Mouse (Mus musculus) mouse trophoblast stem cell (cell line): ENCODE measurements around the gene B4gat1.
"Not testable (repeated sequence)": the region's sequence is repeated elsewhere in the genome, so short reads cannot be mapped to it uniquely, and the experiment has no call there.

Experiments used
- in situ Hi-C, 2 experiments: fragments of 300-500 bp; cut with MseI, MboI; formaldehyde crosslinking; loops; 2 replicates in 1 of 2; 3 replicates in 1 of 2; pipeline ENCODE4 v1.15.1; 2025

B4gat1 gene

DNA sequence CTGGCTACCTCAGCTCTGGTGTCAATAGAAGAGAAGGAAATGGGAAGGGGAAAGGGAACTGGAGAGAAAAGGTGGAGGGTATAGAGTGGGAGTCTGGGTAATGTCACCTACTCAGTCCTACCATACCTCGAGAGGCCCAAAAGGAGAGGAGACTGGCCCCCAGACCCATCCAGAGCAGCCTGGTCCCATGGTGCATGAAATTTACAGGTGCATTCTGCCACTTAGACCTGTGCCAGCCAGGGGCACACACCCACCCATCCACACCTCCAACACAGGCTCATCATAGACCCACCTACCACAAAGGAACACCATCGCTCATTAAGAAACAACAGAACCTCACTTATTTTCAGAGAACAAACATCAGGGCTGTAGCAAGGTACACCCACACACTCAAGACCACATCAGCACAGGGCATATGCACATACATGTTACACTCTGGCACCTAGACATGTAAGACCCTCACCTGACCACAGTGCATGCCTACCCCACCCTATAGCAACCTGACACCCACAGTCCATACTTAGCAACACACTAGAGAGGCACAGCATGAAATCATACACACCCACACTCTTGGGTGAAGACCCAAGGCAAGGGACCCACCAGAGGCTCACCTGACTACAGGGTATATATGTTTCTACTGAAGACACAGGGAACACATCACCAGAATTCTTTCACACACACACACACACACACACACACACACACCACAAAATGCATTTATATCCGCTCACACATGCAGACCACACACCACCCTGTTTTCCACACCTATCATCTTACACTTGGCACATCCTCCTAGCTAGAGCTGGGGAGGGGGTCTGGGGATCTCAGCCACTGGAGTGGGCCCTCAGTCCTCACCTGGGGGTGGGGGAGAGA is 45.6 kb downstream of the B4gat1 start:
- in situ Hi-C loops = no loop called here

DNA sequence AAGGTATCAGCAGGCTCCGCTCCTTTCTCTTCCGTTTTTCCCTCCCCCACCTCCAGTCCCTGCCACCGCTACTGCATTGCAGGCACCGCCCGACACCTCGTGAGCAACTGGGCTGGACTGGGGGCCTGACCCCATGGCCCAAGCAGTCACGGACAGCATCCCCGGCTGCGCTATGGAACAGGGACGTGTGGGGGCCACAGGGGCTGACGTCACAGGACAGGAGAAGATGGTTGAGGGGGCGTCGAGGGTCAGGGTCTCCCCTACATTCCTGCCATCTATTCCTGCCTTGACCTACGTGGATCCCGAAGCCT is 46.2 kb downstream of the B4gat1 start:
- in situ Hi-C loops = no loop called here

DNA sequence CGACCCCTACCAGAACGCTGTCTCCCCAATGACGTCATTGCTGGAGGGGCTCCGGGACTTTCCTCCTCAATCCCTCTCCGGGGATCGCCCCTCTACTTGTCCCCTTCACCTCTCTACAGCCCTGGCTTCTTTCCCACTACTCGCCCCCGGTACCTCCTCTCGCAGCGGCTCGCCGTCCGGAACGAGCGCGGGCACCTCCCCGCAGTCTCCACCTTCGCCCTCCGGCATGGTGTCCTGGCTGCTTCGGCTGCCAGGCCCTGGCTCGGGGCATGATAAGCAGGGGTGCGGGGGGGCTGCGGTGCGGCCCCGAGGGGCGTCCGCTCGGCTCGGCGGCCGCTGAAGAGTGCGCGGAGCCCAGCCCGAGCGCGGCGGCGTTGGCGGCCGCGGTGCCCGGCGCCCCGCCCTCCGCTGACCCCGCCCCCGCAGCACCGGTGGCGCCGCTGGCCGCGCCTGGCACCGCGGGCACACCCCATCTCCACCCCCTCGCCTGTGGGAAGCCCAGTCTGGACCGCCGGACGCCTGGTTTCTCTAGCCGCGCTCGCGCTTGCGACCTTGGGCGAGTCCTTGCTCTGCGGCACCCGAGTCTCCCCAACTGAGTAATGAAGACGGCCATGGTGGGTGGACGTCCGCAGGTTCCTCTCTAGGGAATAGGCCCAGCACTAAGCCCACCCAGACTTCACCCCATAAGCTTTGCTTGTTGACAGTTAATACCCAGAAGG is 46.7 kb downstream of the B4gat1 start, which contains the start of gene Tmem151a:
TSS of gene Tmem151a (minus strand) at position 387 of the 719 bp plus-strand sequence.
- in situ Hi-C loops = no loop called here

DNA sequence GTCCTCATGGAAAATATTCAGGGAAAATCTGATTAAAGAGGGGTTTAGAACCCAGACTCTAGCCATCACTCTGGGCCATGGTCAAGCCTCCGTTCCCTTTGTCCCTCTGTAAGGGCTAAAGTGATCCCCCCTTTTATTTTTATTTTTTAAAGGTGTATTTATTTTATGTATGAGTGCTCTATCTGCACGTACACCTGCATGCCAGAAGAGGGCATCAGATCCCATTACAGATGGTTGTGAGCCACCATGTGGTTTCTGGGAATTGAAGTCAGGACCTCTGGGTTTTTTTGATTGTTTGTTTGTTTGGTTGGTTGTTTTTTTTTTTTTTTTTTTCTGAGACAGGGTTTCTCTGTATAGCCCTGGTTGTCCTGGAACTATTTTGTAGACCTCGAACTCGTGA is 47.9 kb downstream of the B4gat1 start:
- in situ Hi-C loops = not testable (repeated sequence)

DNA sequence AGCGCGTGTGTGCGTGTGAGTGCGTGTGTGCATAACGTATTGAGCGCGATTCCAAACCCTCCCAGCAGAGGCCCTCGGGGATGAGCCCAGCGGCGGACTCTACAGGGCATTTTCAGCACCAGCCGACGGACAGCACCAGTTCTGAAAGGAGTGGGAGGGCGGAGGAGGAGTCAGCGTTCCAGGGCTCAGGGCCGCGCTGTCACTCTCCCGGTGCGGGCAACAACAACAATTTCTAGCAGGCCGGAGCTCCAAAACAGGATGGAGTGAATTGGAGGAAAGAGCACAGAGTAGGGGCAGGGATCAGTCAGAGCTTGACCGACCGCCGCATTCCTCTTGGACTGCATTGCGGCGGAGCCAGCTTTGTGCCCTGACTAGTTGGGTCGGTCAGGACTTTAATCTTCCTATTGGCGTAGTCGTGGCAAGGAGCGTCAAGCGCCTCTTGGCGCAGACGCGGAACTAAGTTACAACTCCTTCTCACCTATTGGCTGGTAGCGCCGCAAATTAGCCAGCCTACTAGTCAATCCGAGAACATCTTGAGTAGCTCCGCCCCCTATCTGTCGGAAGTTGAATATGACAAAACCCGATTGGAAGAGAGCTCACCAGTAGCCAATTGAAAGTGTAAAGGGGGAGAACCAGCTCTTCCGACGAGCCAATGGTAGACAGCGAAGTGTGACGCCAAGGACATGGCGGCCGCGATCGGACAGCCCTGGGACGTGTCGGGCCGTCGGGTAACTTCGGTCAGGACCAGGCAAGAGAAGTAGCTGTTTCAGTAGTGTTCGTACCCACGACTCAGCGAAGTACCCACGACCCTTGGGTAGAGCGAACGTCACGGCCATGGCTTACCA is 49.5 kb downstream of the B4gat1 start, which contains the start of gene Yif1a:
TSS of gene Yif1a (plus strand) at position 655 of the 845 bp plus-strand sequence.
- in situ Hi-C loops = no loop called here

DNA sequence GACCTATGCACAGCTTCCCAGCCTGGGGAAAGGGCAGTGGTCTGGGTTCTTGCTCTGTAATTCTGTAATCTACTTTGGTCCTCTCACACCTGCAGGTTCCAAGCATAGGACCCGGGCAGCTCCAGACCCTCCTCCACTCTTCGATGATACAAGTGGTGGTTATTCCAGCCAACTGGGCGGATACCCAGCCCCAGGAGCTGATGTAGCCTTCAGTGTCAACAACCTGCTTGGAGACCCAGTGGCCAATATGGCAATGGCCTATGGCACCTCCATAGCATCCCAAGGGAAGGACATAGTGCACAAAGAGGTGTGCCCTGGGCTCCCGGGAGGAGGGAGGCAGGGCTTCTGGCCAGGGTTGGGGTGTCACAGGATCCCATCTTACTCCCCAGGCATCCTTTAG is 50.7 kb downstream of the B4gat1 start:
- in situ Hi-C loops = no loop called here
